Mouse (Mus musculus) kidney, embryonic 15.5 days (tissue): Measurements from ENCODE around the gene Epn3. TPM values are rescaled to one million over a fixed set of nuclear protein-coding genes. Genes with fewer than 3 reads are reported as not detected.

Experiments
- ATAC-seq: fragments of 200-750 bp; cut with Nextera tagmentation; replicated peaks from 2 replicates; pipeline ENCODE4 v1.8.0; 2017; ENCODE audit warnings: moderate TSS enrichment; ENCODE audit not compliant: low FRiP score
- H3K27ac ChIP-seq: fragments of 300-500 bp; sonication (generic); 2 replicates; pipeline ENCODE4 v1.5.1; 2015; ENCODE audit warnings: mild to moderate bottlenecking, inconsistent platforms
- H3K27me3 ChIP-seq: fragments of 300-500 bp; sonication (generic); 2 replicates; pipeline ENCODE4 v1.6.1; 2015; ENCODE audit warnings: inconsistent platforms
- H3K36me3 ChIP-seq: fragments of 300-500 bp; sonication (generic); 2 replicates; pipeline ENCODE4 v1.6.1; 2015; ENCODE audit warnings: inconsistent platforms
- H3K4me1 ChIP-seq: fragments of 300-500 bp; sonication (generic); 2 replicates; pipeline ENCODE4 v1.6.1; 2015; ENCODE audit warnings: inconsistent platforms
- H3K4me2 ChIP-seq: fragments of 300-500 bp; sonication (generic); 2 replicates; pipeline ENCODE4 v1.6.1; 2015; ENCODE audit warnings: moderate library complexity, mild to moderate bottlenecking, inconsistent platforms
- H3K4me3 ChIP-seq: fragments of 300-500 bp; sonication (generic); replicated peaks from 2 replicates; pipeline ENCODE4 v1.5.1; 2015; ENCODE audit warnings: mild to moderate bottlenecking, inconsistent platforms
- H3K9ac ChIP-seq: fragments of 300-500 bp; sonication (generic); 2 replicates; pipeline ENCODE4 v1.6.1; 2015; ENCODE audit warnings: mild to moderate bottlenecking, inconsistent platforms
- H3K9me3 ChIP-seq: fragments of 300-500 bp; sonication (generic); replicated peaks from 2 replicates; pipeline ENCODE4 v1.6.1; 2016; ENCODE audit warnings: inconsistent platforms
- WGBS: fragments of 180-500 bp; shearing (Covaris S2); methylation state at CpG from one replicate; pipeline ENCODE4 v1.1.7; 2015; ENCODE audit warnings: mixed read lengths; 5-methylcytosine and 5-hydroxymethylcytosine counted together
- polyA plus RNA-seq: library from polyadenylated mRNA; unstranded; fragments of >200 nt; fragmentation: Nextera tagmentation; extraction: Ambion mirVana; gene quantifications from 2 replicates; pipeline ENCODE4 v1.2.1, GENCODE M21; 2015

Gene Epn3
- polyA plus RNA-seq, 1 experiment from 2014 or later, result 16.5 TPM

- Histone ChIP-seq H3K9ac (no peak overlapping the region), H3K4me2 (no peak overlapping the region), H3K27me3 (0 out of 2 replicates have a peak, but pooled peaks cover 4% of the 10 kb centered on the region), H3K36me3 (0 out of 2 replicates have a peak, but pooled peaks cover 4% of the 10 kb centered on the region), H3K27ac (no peak overlapping the region), H3K9me3 (no peaks in the 10 kb centered on the region), H3K4me3 (no peak overlapping the region), H3K4me1 (peaks cover 81% of the 10 kb centered on the region)
- ATAC-seq, result no peak
- 88% methylated on average over 17 of the region's 17 CpGs for WGBS
Observed at GRCm38 (mm10) chr11:94466333-94466855, 33.4 kb downstream of the Epn3 start.

GRCm38 (mm10) chr11:94464170-94464569 is 35.6 kb downstream of the Epn3 start:
- WGBS, result 32% methylated on average over 2 of the region's 2 CpGs
- no peak for ATAC-seq
- Histone ChIP-seq H3K27ac (no peak overlapping the region), H3K9ac (no peak overlapping the region), H3K27me3 (no peaks in the 10 kb centered on the region), H3K4me3 (no peak overlapping the region), H3K4me1 (peaks cover 74% of the 10 kb centered on the region), H3K9me3 (no peaks in the 10 kb centered on the region), H3K36me3 (peaks cover 10% of the 10 kb centered on the region; the same call in 1 of the 2 replicates), H3K4me2 (no peak overlapping the region)

- peaks cover 23% of the 10 kb centered on the region; the same call in 1 of the 2 replicates for H3K36me3 ChIP-seq
- no peak overlapping the region for H3K9ac ChIP-seq
- H3K27ac ChIP-seq, result no peak overlapping the region
- H3K4me3 ChIP-seq, result no peak overlapping the region
- H3K27me3 ChIP-seq, result no peaks in the 10 kb centered on the region
- peak; percentile 54; the same call in 1 of the 2 replicates for ATAC-seq
- 63% methylated on average over 11 of the region's 11 CpGs for WGBS
- no peak overlapping the region for H3K4me2 ChIP-seq
- H3K4me1 ChIP-seq, result peaks cover 64% of the 10 kb centered on the region
- no peaks in the 10 kb centered on the region for H3K9me3 ChIP-seq
Observed at GRCm38 (mm10) chr11:94461856-94462255, 37.9 kb downstream of the Epn3 start.

- Histone ChIP-seq H3K36me3 (peaks cover 20% of the 10 kb centered on the region; the same call in 1 of the 2 replicates), H3K9ac (no peak overlapping the region), H3K27ac (no peak overlapping the region), H3K9me3 (no peaks in the 10 kb centered on the region), H3K4me3 (no peak overlapping the region), H3K27me3 (no peaks in the 10 kb centered on the region), H3K4me2 (no peak overlapping the region), H3K4me1 (peaks cover 53% of the 10 kb centered on the region)
- WGBS, result 78% methylated on average over 15 of the region's 15 CpGs
- ATAC-seq, result no peak
Observed at GRCm38 (mm10) chr11:94457001-94457400, 42.8 kb downstream of the Epn3 start.

DNA sequence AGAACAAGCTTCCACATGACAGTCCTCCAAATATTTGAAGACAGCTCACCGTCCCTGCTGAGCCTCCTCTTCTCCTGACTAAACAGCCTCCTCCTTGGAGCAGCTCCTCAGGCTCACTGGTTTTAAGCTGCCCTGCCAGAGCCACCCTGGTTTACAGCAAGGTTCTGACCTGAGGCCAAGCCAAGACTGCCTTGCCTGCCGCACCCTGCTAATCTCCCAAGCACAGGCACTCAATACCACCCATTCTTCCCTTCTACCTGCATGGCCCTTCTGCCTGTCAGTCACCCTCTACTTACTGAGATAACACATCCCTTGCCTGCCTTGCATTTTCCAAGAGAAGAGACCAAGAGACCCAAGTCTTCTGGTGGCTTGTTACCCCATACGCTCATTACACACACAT is 43.4 kb downstream of the Epn3 start:
- no peaks in the 10 kb centered on the region for H3K9me3 ChIP-seq
- WGBS, result 72% methylated on average over 3 of the region's 3 CpGs
- no peak for ATAC-seq
- no peak overlapping the region for H3K4me2 ChIP-seq
- no peak overlapping the region for H3K4me3 ChIP-seq
- H3K27me3 ChIP-seq, result no peaks in the 10 kb centered on the region
- H3K9ac ChIP-seq, result no peak overlapping the region
- no peak overlapping the region for H3K27ac ChIP-seq
- peaks cover 49% of the 10 kb centered on the region for H3K4me1 ChIP-seq
- H3K36me3 ChIP-seq, result peaks cover 18% of the 10 kb centered on the region; the same call in 1 of the 2 replicates

DNA sequence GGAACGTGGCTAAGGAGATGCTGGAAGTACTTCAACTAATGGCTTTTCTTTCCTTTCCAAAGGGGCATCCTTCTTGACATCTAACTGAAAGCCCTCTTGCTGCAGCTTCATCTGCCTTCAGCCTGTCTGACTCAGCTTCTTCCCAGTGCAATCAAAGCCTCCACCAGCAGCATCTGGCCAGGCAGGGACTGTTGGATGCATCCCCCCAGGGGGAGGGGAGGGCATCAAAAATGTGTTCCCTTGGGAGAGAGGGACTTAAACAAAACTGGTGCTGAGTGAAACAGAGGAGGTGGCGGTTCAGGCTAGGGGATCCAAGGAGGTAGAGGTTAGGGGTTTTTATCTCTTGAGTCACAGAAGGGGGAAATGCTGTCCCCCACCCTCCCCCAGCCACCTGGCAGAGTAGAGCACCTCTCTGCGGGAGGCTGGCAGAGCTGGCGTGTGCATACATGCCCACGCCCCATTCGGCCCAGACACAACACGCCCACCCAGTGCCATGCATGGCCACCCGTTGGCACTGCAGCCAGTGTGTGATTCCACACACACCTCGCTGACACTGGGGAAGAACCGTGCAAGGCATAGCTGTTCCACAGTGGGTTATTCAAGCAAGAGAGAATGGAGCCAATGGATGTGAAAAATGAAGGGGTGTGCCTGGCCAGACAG is 44.5 kb downstream of the Epn3 start:
- H3K4me3 ChIP-seq, result no peak overlapping the region
- H3K27ac ChIP-seq, result no peak overlapping the region
- no peak overlapping the region for H3K9ac ChIP-seq
- no peak overlapping the region for H3K4me2 ChIP-seq
- no peaks in the 10 kb centered on the region for H3K27me3 ChIP-seq
- peaks cover 18% of the 10 kb centered on the region; the same call in 1 of the 2 replicates for H3K36me3 ChIP-seq
- H3K4me1 ChIP-seq, result peaks cover 50% of the 10 kb centered on the region
- ATAC-seq, result 0 out of 2 replicates have a peak, but pooled peaks have one; percentile 27
- no peaks in the 10 kb centered on the region for H3K9me3 ChIP-seq
- WGBS, result 74% methylated on average over 10 of the region's 10 CpGs

- Histone ChIP-seq H3K27ac (no peak overlapping the region), H3K9me3 (no peaks in the 10 kb centered on the region), H3K4me1 (peaks cover 50% of the 10 kb centered on the region), H3K4me3 (no peak overlapping the region), H3K4me2 (no peak overlapping the region), H3K36me3 (peaks cover 18% of the 10 kb centered on the region; the same call in 1 of the 2 replicates), H3K27me3 (no peaks in the 10 kb centered on the region), H3K9ac (no peak overlapping the region)
- whole genome bisulfite sequencing, result 56% methylated on average over 5 of the region's 5 CpGs
- ATAC-seq, result no peak
Observed at GRCm38 (mm10) chr11:94454756-94455155, 45.0 kb downstream of the Epn3 start.

GRCm38 (mm10) chr11:94451091-94451773 is 48.5 kb downstream of the Epn3 start:
- Histone ChIP-seq H3K27me3 (no peaks in the 10 kb centered on the region), H3K36me3 (no peaks in the 10 kb centered on the region), H3K4me2 (no peak overlapping the region), H3K4me1 (peaks cover 31% of the 10 kb centered on the region), H3K4me3 (no peak overlapping the region), H3K27ac (no peak overlapping the region), H3K9ac (no peak overlapping the region), H3K9me3 (no peaks in the 10 kb centered on the region)
- 44% methylated on average over 12 of the region's 12 CpGs for WGBS
- ATAC-seq, result 0 out of 2 replicates have a peak, but pooled peaks have one; percentile 23

GRCm38 (mm10) chr11:94449886-94450285 is 49.9 kb downstream of the Epn3 start:
- Histone ChIP-seq H3K9ac (no peak overlapping the region), H3K4me3 (no peak overlapping the region), H3K4me2 (no peak overlapping the region), H3K27me3 (no peaks in the 10 kb centered on the region), H3K9me3 (no peaks in the 10 kb centered on the region), H3K27ac (no peak overlapping the region), H3K4me1 (peaks cover 33% of the 10 kb centered on the region), H3K36me3 (no peaks in the 10 kb centered on the region)
- ATAC-seq, result no peak
- WGBS, result 77% methylated on average over 5 of the region's 5 CpGs

GRCm38 (mm10) chr11:94449239-94449638 is 50.5 kb downstream of the Epn3 start:
- no peak overlapping the region for H3K9ac ChIP-seq
- no peak overlapping the region for H3K27ac ChIP-seq
- H3K4me3 ChIP-seq, result no peak overlapping the region
- peaks cover 33% of the 10 kb centered on the region for H3K4me1 ChIP-seq
- H3K9me3 ChIP-seq, result no peaks in the 10 kb centered on the region
- ATAC-seq, result no peak
- no peaks in the 10 kb centered on the region for H3K27me3 ChIP-seq
- H3K36me3 ChIP-seq, result no peaks in the 10 kb centered on the region
- WGBS, result 63% methylated on average over 8 of the region's 8 CpGs
- H3K4me2 ChIP-seq, result no peak overlapping the region

- WGBS, result 51% methylated on average over 3 of the region's 3 CpGs
- peaks cover 55% of the 10 kb centered on the region for H3K4me1 ChIP-seq
- no peak for ATAC-seq
- H3K9ac ChIP-seq, result no peak overlapping the region
- H3K27ac ChIP-seq, result no peak overlapping the region
- H3K27me3 ChIP-seq, result no peaks in the 10 kb centered on the region
- H3K36me3 ChIP-seq, result no peaks in the 10 kb centered on the region
- no peak overlapping the region for H3K4me2 ChIP-seq
- H3K9me3 ChIP-seq, result no peaks in the 10 kb centered on the region
- no peak overlapping the region for H3K4me3 ChIP-seq
Observed at GRCm38 (mm10) chr11:94447017-94447416, 52.8 kb downstream of the Epn3 start.

GRCm38 (mm10) chr11:94445300-94445699 is 54.5 kb downstream of the Epn3 start:
- Histone ChIP-seq H3K27me3 (no peaks in the 10 kb centered on the region), H3K27ac (peak overlapping the region; percentile 71), H3K4me2 (no peak overlapping the region), H3K9me3 (no peaks in the 10 kb centered on the region), H3K36me3 (0 out of 2 replicates have a peak, but pooled peaks cover 4% of the 10 kb centered on the region), H3K4me3 (no peak overlapping the region), H3K9ac (no peak overlapping the region), H3K4me1 (peaks cover 58% of the 10 kb centered on the region)
- ATAC-seq, result peak; percentile 61
- WGBS, result 12% methylated on average over 4 of the region's 4 CpGs
